Mouse (Mus musculus) heart, adult 11 months (tissue): ENCODE measurements around the gene Cacna1s.

Experiments
- DNase-seq: peaks from one replicate; pipeline ENCODE4 v3.0.0; 2022

The Cacna1s gene

GRCm38 (mm10) chr1:136052547-136052946 lies at the start of gene Cacna1s:
Gene Cacna1s (plus strand): TSS chr1:136052750.
- no peak for DNase-seq

- DNase-seq, result no peak
These were observed 46.2 kb upstream of the Cacna1s start, which contains the start of gene Igfn1 for GRCm38 (mm10) chr1:136006292-136006748. Gene Igfn1 (minus strand): TSS chr1:136006342.

DNA sequence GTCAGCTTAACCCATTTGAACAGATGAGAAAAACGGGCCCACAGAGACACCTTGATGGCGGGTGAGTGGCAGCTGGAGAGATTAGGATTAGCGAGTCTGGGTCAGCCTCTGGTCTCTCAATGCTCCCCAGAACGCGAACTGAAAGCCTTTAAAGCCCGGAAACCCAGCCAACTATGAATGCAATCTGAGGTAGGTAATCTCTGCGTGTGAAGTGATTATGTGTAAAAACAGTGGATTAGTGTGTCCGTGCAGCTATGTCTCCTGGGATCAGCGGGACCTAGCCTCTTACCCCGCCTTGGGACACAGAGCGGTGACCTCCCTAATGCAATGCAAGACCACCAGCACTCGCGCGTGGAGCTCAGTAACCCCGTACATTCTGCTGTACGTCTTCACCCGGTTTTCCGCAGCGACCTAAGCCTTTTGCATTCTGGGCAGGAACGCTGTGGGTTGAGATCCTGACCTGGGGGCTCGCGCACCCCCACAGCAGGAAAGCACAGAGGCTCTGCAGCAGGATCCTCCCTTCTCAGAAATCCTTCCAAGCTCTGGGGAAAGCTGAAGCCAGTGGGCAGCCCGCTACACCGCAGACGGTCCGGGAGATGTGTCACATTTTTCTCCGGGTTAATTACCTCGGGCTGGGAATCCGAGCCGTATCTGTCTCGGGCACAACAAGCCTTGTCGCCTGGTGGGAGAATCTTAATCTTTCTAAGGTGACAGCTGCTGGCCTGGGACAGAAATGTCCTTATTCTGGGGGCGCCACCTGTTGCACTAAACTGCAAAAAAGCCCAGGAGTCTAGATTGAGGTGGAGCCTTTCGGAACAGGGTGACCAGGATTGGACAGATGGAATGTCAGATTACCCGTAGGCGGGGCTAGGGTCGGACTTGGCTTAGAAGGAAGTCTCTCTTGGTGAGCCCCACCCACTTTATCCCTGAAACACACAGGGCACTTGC lies 45.1 kb upstream of the Cacna1s start, which contains the start of gene Tmem9:
TSS of gene Tmem9 (plus strand) at position 940 of the 948 bp plus-strand sequence.
- peak; percentile 99 for DNase-seq

DNA sequence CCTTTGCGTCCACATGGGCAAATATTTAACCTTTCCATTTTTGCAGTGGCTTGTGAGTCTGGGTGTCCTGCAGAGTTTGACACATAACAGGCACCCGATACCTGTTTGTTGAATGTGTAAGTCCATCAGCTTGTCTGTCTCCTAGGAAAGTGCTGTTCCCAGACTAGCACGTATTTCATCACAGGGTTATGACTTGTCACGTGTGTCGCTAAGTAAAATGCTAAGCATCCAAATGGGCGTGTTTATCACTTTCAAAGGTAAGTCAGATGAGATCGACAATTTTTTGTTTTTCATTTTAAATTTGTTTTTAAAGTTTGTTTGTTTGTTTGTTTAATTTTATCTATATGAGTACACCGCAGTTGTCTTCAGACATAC lies 44.4 kb upstream of the Cacna1s start:
- DNase-seq, result no peak

DNA sequence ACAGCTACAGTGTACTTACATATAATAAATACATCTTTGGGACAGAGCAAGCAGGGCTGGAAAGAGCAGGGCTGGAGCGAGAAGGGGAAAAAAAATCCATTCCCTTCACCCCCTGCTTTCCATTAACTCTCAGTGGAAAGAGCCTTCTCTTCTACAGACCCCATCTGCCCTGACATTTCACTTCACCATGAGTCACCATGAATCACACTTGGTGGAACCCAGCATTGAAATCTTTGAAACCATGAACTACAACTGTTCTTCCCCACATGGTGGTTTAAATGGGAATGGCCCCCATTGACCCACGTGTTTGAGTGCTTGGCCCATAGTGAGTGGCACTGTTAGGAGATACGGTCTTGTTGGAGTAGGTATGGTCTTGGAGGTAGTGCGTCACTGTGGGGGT lies 42.3 kb upstream of the Cacna1s start:
- DNase-seq, result no peak

GRCm38 (mm10) chr1:136013513-136013912 lies 39.0 kb upstream of the Cacna1s start:
- no peak for DNase-seq

GRCm38 (mm10) chr1:136014796-136015502 lies 37.6 kb upstream of the Cacna1s start:
- DNase-seq, result no peak

GRCm38 (mm10) chr1:136017307-136017706 lies 35.2 kb upstream of the Cacna1s start:
- no peak for DNase-seq

- DNase-seq, result peak; percentile 99
These were observed 34.6 kb upstream of the Cacna1s start for GRCm38 (mm10) chr1:136017907-136018313.

GRCm38 (mm10) chr1:136018390-136019189 lies 34.0 kb upstream of the Cacna1s start:
- DNase-seq, result peak; percentile 93

GRCm38 (mm10) chr1:136030201-136030600 lies 22.3 kb upstream of the Cacna1s start:
- no peak for DNase-seq

- DNase-seq, result no peak
These were observed 20.9 kb upstream of the Cacna1s start for GRCm38 (mm10) chr1:136031697-136032096.

DNA sequence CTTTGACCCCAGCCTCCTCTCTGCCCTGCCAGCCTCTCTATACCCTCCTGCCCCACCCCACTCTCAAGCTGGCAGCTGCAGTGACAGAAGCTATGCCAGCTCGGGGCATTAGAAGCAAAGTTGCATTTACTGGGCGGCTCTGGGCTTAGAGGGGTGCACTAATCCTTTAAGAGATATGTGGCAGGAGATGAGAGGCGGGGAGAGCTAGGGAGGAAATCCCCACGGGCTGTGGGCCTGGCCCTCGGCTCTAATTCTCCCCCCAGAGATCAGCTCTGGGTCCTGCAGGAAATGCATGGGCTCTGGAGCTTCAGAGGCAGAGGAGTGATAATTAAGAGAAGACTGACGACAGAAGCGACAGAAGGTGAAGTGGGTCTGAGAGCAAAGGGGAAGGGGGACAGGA lies 19.6 kb upstream of the Cacna1s start:
- DNase-seq, result no peak

- DNase-seq, result no peak
These were observed 13.6 kb upstream of the Cacna1s start for GRCm38 (mm10) chr1:136038746-136039538.

GRCm38 (mm10) chr1:136040452-136040851 lies 12.1 kb upstream of the Cacna1s start:
- DNase-seq, result no peak

GRCm38 (mm10) chr1:136040874-136041273 lies 11.7 kb upstream of the Cacna1s start:
- DNase-seq, result no peak

GRCm38 (mm10) chr1:136045774-136046173 lies 6.8 kb upstream of the Cacna1s start:
- DNase-seq, result no peak

GRCm38 (mm10) chr1:136047432-136047831 lies 5.1 kb upstream of the Cacna1s start:
- no peak for DNase-seq

- no peak for DNase-seq
These were observed 4.7 kb upstream of the Cacna1s start for GRCm38 (mm10) chr1:136047894-136048293.

GRCm38 (mm10) chr1:136050312-136051012 lies 2.1 kb upstream of the Cacna1s start, which contains the start of gene Ascl5:
Gene Ascl5 (plus strand): TSS chr1:136050804.
- no peak for DNase-seq

DNA sequence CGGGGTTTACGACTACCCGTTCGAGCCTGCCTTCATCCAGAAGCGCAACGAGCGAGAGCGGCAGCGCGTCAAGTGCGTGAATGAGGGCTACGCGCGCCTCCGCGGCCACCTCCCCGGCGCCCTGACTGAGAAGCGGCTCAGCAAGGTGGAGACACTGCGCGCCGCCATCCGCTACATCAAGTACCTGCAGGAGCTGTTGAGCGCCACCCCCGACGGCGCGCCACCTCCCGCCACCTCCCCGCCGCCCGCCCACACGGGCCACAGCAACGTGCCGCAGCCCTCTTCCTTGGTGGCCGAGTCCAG lies 1.6 kb upstream of the Cacna1s start:
- DNase-seq, result no peak
